Mouse (Mus musculus): ENCODE measurements around the gene Rps15. TPM values are rescaled to one million over a fixed set of nuclear protein-coding genes. Genes with fewer than 3 reads are reported as not detected.

Gene Rps15
- total and polyA plus RNA-seq, 2 experiments: 510 to 1,012 TPM

DNA sequence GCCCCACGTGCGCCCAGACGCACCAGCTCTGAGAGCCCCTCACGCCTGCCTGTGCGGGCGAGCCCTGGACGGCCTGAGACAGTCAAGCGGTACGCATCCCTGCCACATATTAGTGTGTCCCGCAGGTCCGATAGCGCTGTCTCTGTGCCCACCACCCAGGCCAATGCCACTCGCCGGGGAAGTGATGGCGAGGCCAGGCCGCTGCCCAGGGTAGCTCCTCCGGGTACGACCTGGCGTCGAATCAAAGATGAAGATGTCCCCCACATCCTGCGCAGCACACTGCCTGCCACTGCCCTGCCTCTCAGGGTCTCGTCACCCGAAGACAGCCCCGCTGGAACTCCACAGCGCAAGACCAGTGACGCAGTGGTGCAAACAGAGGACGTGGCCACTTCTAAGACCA is 23.1 kb downstream of the Rps15 start:
- Histone ChIP-seq H3K4me1 (ENCODE audit: control insufficient read depth, insufficient read depth, low read length) (peaks cover 5% of the 10 kb centered on the region), H3K27me3 (ENCODE audit: control insufficient read depth, insufficient read depth, low read length) (peaks cover 30% of the 10 kb centered on the region), H3K9ac (ENCODE audit: low read depth, low read length) (no peak overlapping the region), H3K27ac (replicated peaks; ENCODE audit: insufficient read depth, low read depth, low read length) (no peak overlapping the region), H3K4me3 (ENCODE audit: insufficient read depth, low read depth, low read length) (no peak overlapping the region), H3K79me2 (ENCODE audit: control insufficient read depth, insufficient read depth, low read length) (no peaks in the 10 kb centered on the region), H3K36me3 (ENCODE audit: control insufficient read depth, insufficient read depth, low read length) (no peaks in the 10 kb centered on the region)
- no peak for TF ChIP-seq POLR2A (IDR thresholded peaks at IDR 0.05; ENCODE audit: extremely low read depth, insufficient read depth, low read length)
- 44% methylated on average over 27 of the region's 27 CpGs for WGBS
- no peak for DNase-seq (ENCODE audit: extremely low read depth, low read depth, low spot score)

DNA sequence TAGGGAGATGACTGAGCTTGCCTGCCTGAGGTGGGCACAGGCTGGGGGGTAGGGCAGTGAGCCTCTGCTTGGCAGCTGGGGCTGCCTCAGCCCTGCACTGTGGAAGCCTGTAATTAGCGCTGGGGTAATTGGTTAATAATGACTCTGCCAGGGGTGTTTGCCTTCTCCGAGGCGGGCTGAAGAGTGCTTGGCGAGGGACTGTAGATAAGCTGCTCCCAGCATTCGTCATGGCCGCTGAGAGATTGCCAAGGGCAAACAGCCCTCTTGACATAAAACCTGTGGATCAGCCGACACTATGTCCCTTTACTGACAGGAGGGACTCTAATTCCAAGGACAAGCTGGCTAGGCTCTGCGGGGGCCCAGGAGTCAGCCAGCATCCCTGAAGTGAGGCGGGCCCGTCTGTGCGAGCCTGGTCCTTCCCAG is 24.1 kb downstream of the Rps15 start:
- no peaks in the 10 kb centered on the region for H3K36me3 ChIP-seq (ENCODE audit: control insufficient read depth, insufficient read depth, low read length)
- no peak for TF ChIP-seq CTCF (IDR thresholded peaks at IDR 0.05; ENCODE audit: low read depth, low read length)
- H3K79me2 ChIP-seq (ENCODE audit: control insufficient read depth, insufficient read depth, low read length): no peaks in the 10 kb centered on the region
- WGBS: 15% methylated on average over 11 of the region's 11 CpGs
- peaks cover 24% of the 10 kb centered on the region for H3K27me3 ChIP-seq (ENCODE audit: control insufficient read depth, insufficient read depth, low read length)
- H3K9ac ChIP-seq (ENCODE audit: low read depth, low read length): no peak overlapping the region
- H3K27ac ChIP-seq (replicated peaks; ENCODE audit: insufficient read depth, low read depth, low read length): no peak overlapping the region
- peaks cover 8% of the 10 kb centered on the region for H3K4me1 ChIP-seq (ENCODE audit: control insufficient read depth, insufficient read depth, low read length)
- DNase-seq (ENCODE audit: extremely low read depth, low read depth, low spot score): no peak
- H3K4me3 ChIP-seq (ENCODE audit: insufficient read depth, low read depth, low read length): no peak overlapping the region

DNA sequence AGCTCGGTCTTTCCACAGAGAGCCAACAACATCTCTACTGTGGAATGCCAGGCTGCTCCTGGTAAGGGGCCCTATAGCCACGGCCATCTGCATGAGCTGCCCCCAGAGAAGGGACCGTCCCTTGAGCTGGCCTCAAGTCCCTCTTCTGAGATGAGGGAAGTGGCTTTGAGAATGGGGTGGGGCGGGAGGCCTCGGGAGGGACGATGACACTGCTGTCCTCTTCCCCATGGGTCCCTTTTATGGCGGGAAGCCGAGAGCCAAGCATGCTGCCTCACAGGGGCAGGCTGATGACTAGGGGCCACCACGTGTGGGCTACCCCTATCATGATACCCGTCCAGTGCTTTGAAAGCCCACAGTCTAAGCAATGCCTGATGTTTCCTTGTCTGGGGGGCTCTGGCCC is 24.8 kb downstream of the Rps15 start:
- DNase-seq (ENCODE audit: extremely low read depth, low read depth, low spot score): no peak
- TF ChIP-seq POLR2A (IDR thresholded peaks at IDR 0.05; ENCODE audit: extremely low read depth, insufficient read depth, low read length): no peak
- no peak for TF ChIP-seq CTCF (IDR thresholded peaks at IDR 0.05; ENCODE audit: low read depth, low read length)
- H3K36me3 ChIP-seq (ENCODE audit: control insufficient read depth, insufficient read depth, low read length): no peaks in the 10 kb centered on the region
- no peaks in the 10 kb centered on the region for H3K79me2 ChIP-seq (ENCODE audit: control insufficient read depth, insufficient read depth, low read length)
- no peak overlapping the region for H3K4me3 ChIP-seq (ENCODE audit: insufficient read depth, low read depth, low read length)
- no peak overlapping the region for H3K27ac ChIP-seq (replicated peaks; ENCODE audit: insufficient read depth, low read depth, low read length)
- H3K9ac ChIP-seq (ENCODE audit: low read depth, low read length): no peak overlapping the region
- H3K4me1 ChIP-seq (ENCODE audit: control insufficient read depth, insufficient read depth, low read length): peaks cover 8% of the 10 kb centered on the region
- H3K27me3 ChIP-seq (ENCODE audit: control insufficient read depth, insufficient read depth, low read length): peaks cover 19% of the 10 kb centered on the region
- WGBS: 69% methylated on average over 10 of the region's 10 CpGs

DNA sequence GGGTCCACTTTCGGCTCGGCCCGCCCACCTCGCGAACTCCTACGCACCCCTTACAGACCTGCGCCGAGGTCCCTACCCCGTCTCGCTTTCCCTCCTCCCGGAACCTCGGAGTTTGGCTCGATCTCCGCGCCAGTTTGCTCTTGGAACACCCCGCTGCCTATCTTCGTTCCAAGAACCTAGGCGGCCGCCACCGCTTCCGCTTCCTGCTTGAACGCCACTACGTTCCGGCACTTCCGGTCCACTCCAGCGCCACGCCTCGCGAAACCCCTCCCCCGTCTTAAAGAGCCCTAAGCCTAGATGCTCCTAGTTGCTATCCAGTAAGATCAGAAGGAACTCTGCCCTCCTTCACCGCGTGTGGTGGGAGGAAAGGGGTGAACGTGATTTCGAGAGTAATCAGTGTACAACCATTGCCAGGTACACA is 28.1 kb downstream of the Rps15 start, which contains the start of gene 2310011J03Rik:
Gene 2310011J03Rik, minus strand, starts transcription at position 198 of the 421 bp plus-strand sequence.
- peaks cover 4% of the 10 kb centered on the region; the same call in 1 of the 2 replicates for H3K27me3 ChIP-seq (ENCODE audit: control insufficient read depth, insufficient read depth, low read length)
- peak; percentile 87 for DNase-seq (ENCODE audit: extremely low read depth, low read depth, low spot score)
- TF ChIP-seq POLR2A (IDR thresholded peaks at IDR 0.05; ENCODE audit: extremely low read depth, insufficient read depth, low read length) (peak; percentile 61; the same call in 1 of the 2 replicates), CTCF (IDR thresholded peaks at IDR 0.05; ENCODE audit: low read depth, low read length) (no peak)
- peak within 1 kb of the TSS; percentile 65 for H3K27ac ChIP-seq (replicated peaks; ENCODE audit: insufficient read depth, low read depth, low read length)
- H3K9ac ChIP-seq (ENCODE audit: low read depth, low read length): peak within 1 kb of the TSS; percentile 81
- H3K4me1 ChIP-seq (ENCODE audit: control insufficient read depth, insufficient read depth, low read length): peaks cover 13% of the 10 kb centered on the region
- WGBS: 2% methylated on average over 34 of the region's 34 CpGs
- peaks cover 2% of the 10 kb centered on the region; the same call in 1 of the 2 replicates for H3K79me2 ChIP-seq (ENCODE audit: control insufficient read depth, insufficient read depth, low read length)
- no peaks in the 10 kb centered on the region for H3K36me3 ChIP-seq (ENCODE audit: control insufficient read depth, insufficient read depth, low read length)
- peak within 1 kb of the TSS; percentile 82 for H3K4me3 ChIP-seq (ENCODE audit: insufficient read depth, low read depth, low read length)

DNA sequence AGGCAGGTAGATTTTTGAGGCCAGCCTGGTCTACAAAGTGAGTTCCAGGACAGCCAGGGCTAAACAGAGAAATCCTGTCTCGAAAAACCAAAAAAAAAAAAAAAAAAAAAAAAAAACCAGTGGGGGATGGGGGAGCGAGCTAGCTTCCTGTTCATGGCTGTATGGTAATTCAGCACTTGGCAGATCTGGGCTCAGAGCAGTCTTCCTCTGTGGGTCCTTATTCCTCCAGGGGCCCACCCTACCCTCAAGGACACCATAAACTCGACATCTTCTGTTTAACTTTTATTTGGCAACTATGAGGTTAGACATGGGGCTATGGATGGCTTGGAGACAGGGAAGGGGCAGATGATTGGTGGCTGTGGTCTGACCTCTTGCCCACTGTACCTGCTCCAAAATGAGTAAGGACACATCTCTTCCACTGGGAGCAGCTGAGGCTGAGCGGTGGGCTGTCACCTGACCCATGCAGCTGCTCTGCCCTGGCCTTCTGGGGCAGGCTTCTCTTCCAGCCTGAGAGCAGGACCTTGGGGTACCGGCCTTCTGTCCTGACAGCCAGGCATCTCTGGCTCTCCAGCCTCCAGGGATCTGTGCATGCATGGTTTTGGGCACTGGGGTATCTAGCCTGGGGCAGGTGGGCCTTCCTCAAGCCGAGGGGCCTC is 28.9 kb downstream of the Rps15 start:
- H3K27me3 ChIP-seq (ENCODE audit: control insufficient read depth, insufficient read depth, low read length): no peaks in the 10 kb centered on the region
- WGBS: 64% methylated on average over 6 of the region's 6 CpGs
- no peak overlapping the region; the same call in 1 of the 2 replicates for H3K27ac ChIP-seq (replicated peaks; ENCODE audit: insufficient read depth, low read depth, low read length)
- no peaks in the 10 kb centered on the region for H3K36me3 ChIP-seq (ENCODE audit: control insufficient read depth, insufficient read depth, low read length)
- no peak overlapping the region for H3K9ac ChIP-seq (ENCODE audit: low read depth, low read length)
- H3K4me1 ChIP-seq (ENCODE audit: control insufficient read depth, insufficient read depth, low read length): peaks cover 17% of the 10 kb centered on the region
- no peak for DNase-seq (ENCODE audit: extremely low read depth, low read depth, low spot score)
- TF ChIP-seq POLR2A (IDR thresholded peaks at IDR 0.05; ENCODE audit: extremely low read depth, insufficient read depth, low read length) (no peak), CTCF (IDR thresholded peaks at IDR 0.05; ENCODE audit: low read depth, low read length) (no peak)
- no peak overlapping the region for H3K4me3 ChIP-seq (ENCODE audit: insufficient read depth, low read depth, low read length)
- H3K79me2 ChIP-seq (ENCODE audit: control insufficient read depth, insufficient read depth, low read length): peaks cover 2% of the 10 kb centered on the region; the same call in 1 of the 2 replicates

All from liver, adult 2 months (tissue).